Mouse (Mus musculus) lung, embryonic 16.5 days (tissue): ENCODE results near the gene Abhd8. TPM values are rescaled to one million over a fixed set of nuclear protein-coding genes. Genes with fewer than 3 reads are reported as not detected.
A peak's percentile ranks its signal among the peaks of the same experiment; 100 is the strongest.

ENCODE experiments used
- ATAC-seq: fragments of 200-750 bp; cut with Nextera tagmentation; 2 replicates; pipeline ENCODE4 v1.8.0; 2017; ENCODE audit warnings: low read depth, mild to moderate bottlenecking, moderate library complexity
- H3K27ac ChIP-seq: fragments of 300-500 bp; sonication (generic); 2 replicates; pipeline ENCODE4 v1.5.1; 2014; ENCODE audit warnings: mild to moderate bottlenecking, control low read depth, low read length
- H3K27me3 ChIP-seq: fragments of 300-500 bp; sonication (generic); 2 replicates; pipeline ENCODE4 v1.6.1; 2014; ENCODE audit warnings: low read depth, low read length, mixed read lengths; ENCODE audit not compliant: control insufficient read depth, insufficient read depth
- H3K36me3 ChIP-seq: fragments of 300-500 bp; sonication (generic); 2 replicates; pipeline ENCODE4 v1.6.1; 2014; ENCODE audit warnings: low read length; ENCODE audit not compliant: control insufficient read depth, insufficient read depth
- H3K4me1 ChIP-seq: fragments of 300-500 bp; sonication (generic); replicated peaks from 2 replicates; pipeline ENCODE4 v1.6.1; 2014; ENCODE audit warnings: low read length, mixed read lengths; ENCODE audit not compliant: control insufficient read depth, insufficient read depth
- H3K4me2 ChIP-seq: fragments of 300-500 bp; sonication (generic); 2 replicates; pipeline ENCODE4 v1.6.1; 2014; ENCODE audit warnings: low read depth, low read length, control low read depth
- H3K4me3 ChIP-seq: fragments of 300-500 bp; sonication (generic); 2 replicates; pipeline ENCODE4 v1.5.1; 2014; ENCODE audit warnings: mild to moderate bottlenecking, low read length, control low read depth
- H3K9ac ChIP-seq: fragments of 300-500 bp; sonication (generic); 2 replicates; pipeline ENCODE4 v1.6.1; 2014; ENCODE audit warnings: low read length, control low read depth
- H3K9me3 ChIP-seq: fragments of 300-500 bp; sonication (generic); 2 replicates; pipeline ENCODE4 v1.6.1; 2016; ENCODE audit warnings: low read length; ENCODE audit not compliant: control insufficient read depth
- WGBS: fragments of 180-500 bp; shearing (Covaris S2); extraction: QIAGEN DNeasy Blood & Tissue Kit; methylation state at CpG from one replicate; pipeline ENCODE4 v1.1.7; 2014; 5-methylcytosine and 5-hydroxymethylcytosine counted together
- polyA plus RNA-seq: library from polyadenylated mRNA; unstranded; fragments of >200 nt; fragmentation: Nextera tagmentation; extraction: Ambion mirVana; gene quantifications from 2 replicates; pipeline ENCODE4 v1.2.1, GENCODE M21; 2015

The Abhd8 gene
- polyA plus RNA-seq = 36.7 and 37.8 TPM in 2 replicates

- under 1% methylated on average over 55 of the region's 55 CpGs for WGBS
- H3K9me3 ChIP-seq = no peaks in the 10 kb centered on the region
- peak; percentile 81 for ATAC-seq
Observed at GRCm38 (mm10) chr8:71463188-71464033, at the start of gene Abhd8. Gene Abhd8 (minus strand): TSS chr8:71463655.

GRCm38 (mm10) chr8:71511644-71512043 lies 48.2 kb upstream of the Abhd8 start, which contains the start of gene Plvap:
Gene Plvap (minus strand): TSS chr8:71511752.
- WGBS = 18% methylated on average over 14 of the region's 14 CpGs
- H3K27me3 ChIP-seq = peaks cover 28% of the 10 kb centered on the region
- peak; percentile 84 for ATAC-seq
- peak within 1 kb of the TSS; percentile 35 for H3K9ac ChIP-seq
- H3K36me3 ChIP-seq = no peaks in the 10 kb centered on the region
- H3K4me1 ChIP-seq = peaks cover 7% of the 10 kb centered on the region; the same call in 1 of the 2 replicates
- H3K4me3 ChIP-seq = peak within 1 kb of the TSS; percentile 43
- H3K27ac ChIP-seq = peak within 1 kb of the TSS; percentile 22; the same call in 1 of the 2 replicates
- H3K4me2 ChIP-seq = peak within 1 kb of the TSS; percentile 48
- no peaks in the 10 kb centered on the region for H3K9me3 ChIP-seq

More at GRCm38 (mm10) chr8:71463188-71464033, at the start of gene Abhd8:
- Histone ChIP-seq H3K27me3 (no peaks in the 10 kb centered on the region), H3K4me1 (peaks cover 21% of the 10 kb centered on the region), H3K4me2 (peak within 1 kb of the TSS; percentile 77), H3K4me3 (peak within 1 kb of the TSS; percentile 92), H3K9ac (peak within 1 kb of the TSS; percentile 91), H3K36me3 (peaks cover 7% of the 10 kb centered on the region), H3K27ac (peak within 1 kb of the TSS; percentile 93)

DNA sequence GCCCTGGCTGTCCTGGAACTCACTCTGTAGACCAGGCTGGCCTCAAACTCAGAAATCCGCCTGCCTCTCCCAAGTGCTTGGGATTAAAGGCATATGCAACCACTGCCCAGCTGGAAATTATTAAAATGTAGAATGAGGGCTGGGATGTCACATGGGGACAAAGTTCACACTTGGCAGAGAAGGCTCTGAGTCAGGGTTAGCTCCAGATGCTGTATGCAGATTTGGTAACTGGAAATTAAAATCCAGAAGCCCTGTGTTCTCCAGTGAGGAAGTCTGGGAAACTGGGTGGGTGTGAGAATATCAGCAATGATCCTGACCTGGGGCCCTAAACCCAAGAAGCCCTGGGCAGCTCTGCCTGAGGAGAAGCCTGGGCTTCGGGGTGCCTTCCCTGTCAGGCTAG lies 45.9 kb upstream of the Abhd8 start:
- H3K4me3 ChIP-seq = peak overlapping the region; percentile 43
- WGBS = 67% methylated on average over 2 of the region's 2 CpGs
- ATAC-seq = no peak
- peak overlapping the region; percentile 48 for H3K4me2 ChIP-seq
- H3K4me1 ChIP-seq = peaks cover 7% of the 10 kb centered on the region; the same call in 1 of the 2 replicates
- no peaks in the 10 kb centered on the region for H3K36me3 ChIP-seq
- no peak overlapping the region for H3K9ac ChIP-seq
- no peaks in the 10 kb centered on the region for H3K9me3 ChIP-seq
- no peak overlapping the region for H3K27ac ChIP-seq
- peaks cover 30% of the 10 kb centered on the region for H3K27me3 ChIP-seq

DNA sequence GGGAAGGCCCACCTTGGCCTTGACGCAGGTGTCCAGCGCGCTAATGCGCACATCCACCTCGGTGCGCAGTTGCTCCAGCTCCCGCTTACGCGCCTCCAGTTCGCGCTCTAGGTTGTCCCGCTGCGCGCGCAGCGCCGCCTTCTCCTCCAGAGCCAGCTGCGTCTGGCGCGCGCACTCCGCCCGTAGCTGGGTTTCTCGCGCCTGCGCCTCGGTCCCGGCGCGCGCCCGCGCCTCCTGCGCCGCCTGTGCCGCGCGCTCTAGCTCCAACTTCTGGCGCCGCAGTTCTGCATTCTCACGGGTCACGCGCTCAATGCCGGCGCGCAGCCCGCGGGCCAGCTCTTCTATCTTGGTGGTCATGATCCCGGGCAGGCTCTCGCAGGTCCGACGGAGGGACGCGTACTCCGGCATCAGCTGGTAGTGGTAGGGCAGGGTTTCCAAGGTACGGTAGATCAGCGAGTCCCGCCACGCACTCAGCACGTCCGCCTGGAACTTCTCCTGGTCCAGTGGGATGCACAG lies 44.2 kb upstream of the Abhd8 start:
- Histone ChIP-seq H3K27ac (no peak overlapping the region), H3K9ac (peak overlapping the region; percentile 61), H3K27me3 (peaks cover 30% of the 10 kb centered on the region), H3K4me3 (peak overlapping the region; percentile 46), H3K4me2 (peak overlapping the region; percentile 61), H3K36me3 (no peaks in the 10 kb centered on the region), H3K9me3 (no peaks in the 10 kb centered on the region), H3K4me1 (peaks cover 6% of the 10 kb centered on the region; the same call in 1 of the 2 replicates)
- 0% methylated on average over 61 of the region's 61 CpGs for WGBS
- peak; percentile 75 for ATAC-seq

DNA sequence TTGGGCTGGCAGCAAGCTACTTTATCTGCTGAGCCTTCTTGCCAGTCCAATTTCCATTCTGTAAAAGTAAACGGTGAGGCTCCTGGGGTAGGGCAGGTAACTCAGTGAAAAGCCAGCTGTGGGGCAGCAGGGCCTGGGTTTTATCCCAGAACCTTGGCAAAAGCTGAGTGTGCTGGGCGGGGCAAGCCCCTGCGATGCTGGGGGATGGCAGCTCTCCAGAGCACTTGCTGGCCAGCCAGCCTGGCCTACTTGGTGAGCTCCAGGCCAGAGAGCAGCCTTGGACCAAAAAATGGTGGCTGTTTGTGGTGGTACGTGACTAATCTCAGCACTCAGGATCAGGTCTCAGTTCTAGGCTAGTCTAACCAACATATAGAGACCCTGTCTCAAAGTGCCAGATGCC lies 42.5 kb upstream of the Abhd8 start:
- H3K9ac ChIP-seq = no peak overlapping the region
- H3K4me2 ChIP-seq = no peak overlapping the region
- peaks cover 5% of the 10 kb centered on the region; the same call in 1 of the 2 replicates for H3K4me1 ChIP-seq
- peaks cover 30% of the 10 kb centered on the region for H3K27me3 ChIP-seq
- no peak overlapping the region for H3K4me3 ChIP-seq
- no peak overlapping the region for H3K27ac ChIP-seq
- ATAC-seq = no peak
- no peaks in the 10 kb centered on the region for H3K36me3 ChIP-seq
- no peaks in the 10 kb centered on the region for H3K9me3 ChIP-seq
- WGBS = 77% methylated on average over 4 of the region's 4 CpGs

DNA sequence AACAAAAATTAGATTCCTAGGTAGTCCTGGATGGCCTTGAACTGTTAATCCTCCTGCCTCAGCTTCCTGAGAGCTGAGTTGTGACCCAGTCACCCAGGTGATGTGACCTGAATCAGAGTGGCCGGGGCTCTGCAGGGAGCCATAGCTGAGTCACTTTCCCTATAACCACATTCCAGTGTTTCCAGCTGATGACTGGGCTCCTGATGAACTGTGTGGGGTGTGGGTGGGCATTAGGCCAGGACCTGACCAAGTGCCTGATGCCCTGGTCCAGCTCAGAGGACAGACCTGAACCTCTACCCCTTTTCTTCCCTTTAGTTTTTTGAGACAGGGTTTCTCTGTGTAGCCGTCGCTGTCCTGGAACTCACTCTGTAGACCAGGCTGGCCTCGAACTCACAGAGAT lies 41.9 kb upstream of the Abhd8 start:
- H3K4me3 ChIP-seq = no peak overlapping the region
- peaks cover 30% of the 10 kb centered on the region for H3K27me3 ChIP-seq
- H3K4me1 ChIP-seq = peaks cover 5% of the 10 kb centered on the region; the same call in 1 of the 2 replicates
- no peak overlapping the region for H3K9ac ChIP-seq
- H3K9me3 ChIP-seq = no peaks in the 10 kb centered on the region
- H3K4me2 ChIP-seq = no peak overlapping the region
- 91% methylated on average over 4 of the region's 4 CpGs for WGBS
- no peaks in the 10 kb centered on the region for H3K36me3 ChIP-seq
- no peak overlapping the region for H3K27ac ChIP-seq
- ATAC-seq = no peak

- WGBS = 89% methylated on average over 4 of the region's 4 CpGs
- Histone ChIP-seq H3K4me1 (peaks cover 8% of the 10 kb centered on the region), H3K4me3 (no peak overlapping the region), H3K36me3 (no peaks in the 10 kb centered on the region), H3K4me2 (no peak overlapping the region), H3K9me3 (no peaks in the 10 kb centered on the region), H3K27ac (no peak overlapping the region), H3K27me3 (peaks cover 23% of the 10 kb centered on the region), H3K9ac (no peak overlapping the region)
- no peak for ATAC-seq
Observed at GRCm38 (mm10) chr8:71504349-71504748, 40.9 kb upstream of the Abhd8 start.

- peak overlapping the region; percentile 6 for H3K9ac ChIP-seq
- WGBS = 17% methylated on average over 16 of the region's 16 CpGs
- H3K9me3 ChIP-seq = no peaks in the 10 kb centered on the region
- peak; percentile 41 for ATAC-seq
- peak overlapping the region; percentile 68 for H3K27ac ChIP-seq
- H3K4me3 ChIP-seq = no peak overlapping the region
- H3K27me3 ChIP-seq = no peaks in the 10 kb centered on the region
- H3K36me3 ChIP-seq = no peaks in the 10 kb centered on the region
- H3K4me1 ChIP-seq = peaks cover 44% of the 10 kb centered on the region
- H3K4me2 ChIP-seq = peak overlapping the region; percentile 23; the same call in 1 of the 2 replicates
Observed at GRCm38 (mm10) chr8:71498816-71499690, 35.6 kb upstream of the Abhd8 start.
